18 mouse cellular contexts compared by ENCODE assay signal in genomic region chr7:62445431-62446165, GRCm38 (mm10). TPM values are rescaled to one million over a fixed set of nuclear protein-coding genes. Genes with fewer than 3 reads are reported as not detected.
DNase-seq lines count a peak whose midpoint lies in the region; ATAC-seq lines count a peak whose summit lies in the region.
"Had no signal": no experiment of that assay in that cellular context is flagged by ENCODE, and none has a peak within 500 bp of the region (broad histone marks: within the 10 kb centered on the region; RNA-seq: fewer than 3 reads in every experiment).

No protein-coding gene starts in this region.

- H3K4me3 ChIP-seq in hindbrain, embryonic 11.5 days (ENCODE audit: low read depth, low read length) = no peak overlapping the region
- H3K4me3 ChIP-seq in hindbrain, embryonic 14.5 days (replicated peaks; ENCODE audit: low read length) = no peak overlapping the region
- no peak overlapping the region for H3K4me3 ChIP-seq in midbrain, embryonic 14.5 days (replicated peaks; ENCODE audit: low read depth, low read length)
- H3K4me3 ChIP-seq: embryonic facial prominence, embryonic 13.5 days; gastrocnemius, adult 2 months; stomach, embryonic 15.5 days had no signal

- H3K9me3 ChIP-seq in hindbrain, embryonic 11.5 days (ENCODE audit: control insufficient read depth, low read length) = no peaks in the 10 kb centered on the region
- H3K9me3 ChIP-seq in hindbrain, embryonic 14.5 days (ENCODE audit: control insufficient read depth, low read length) = no peaks in the 10 kb centered on the region
- no peaks in the 10 kb centered on the region for H3K9me3 ChIP-seq in midbrain, embryonic 14.5 days (ENCODE audit: control insufficient read depth, low read length)
- H3K9me3 ChIP-seq: embryonic facial prominence, embryonic 13.5 days; stomach, embryonic 15.5 days had no signal

- DNase-seq in hindbrain, embryonic 11.5 days (ENCODE audit: low spot score) = peak; percentile 56
- DNase-seq in hindbrain, embryonic 14.5 days (ENCODE audit: low spot score) = no peak
- DNase-seq in Muller cell, postnatal 12 days (ENCODE audit: inconsistent ontology term) = peak; percentile 51
- DNase-seq in embryo, embryonic 11 days = peak; percentile 47
- peak; percentile 31 for DNase-seq in midbrain, embryonic 14.5 days
- DNase-seq in urinary bladder, postnatal 10 days (ENCODE audit: low spot score) = no peak
- DNase-seq: cerebellum, postnatal 10 days; gastrocnemius, adult 2 months; heart, adult 11 months; heart, postnatal 4 days; layer of hippocampus, postnatal 36 days; left cerebral cortex, postnatal 4 days; lung, adult 18-20 months; spleen, adult 18-20 months had no signal

- H3K27ac ChIP-seq in hindbrain, embryonic 11.5 days (ENCODE audit: low read depth, low read length) = peak overlapping the region; percentile 60; the same call in 1 of the 2 replicates
- no peak overlapping the region for H3K27ac ChIP-seq in hindbrain, embryonic 14.5 days
- H3K27ac ChIP-seq in midbrain, embryonic 14.5 days (replicated peaks; ENCODE audit: low read depth, low read length) = peak overlapping the region; percentile 45; the same call in 1 of the 2 replicates
- H3K27ac ChIP-seq: embryonic facial prominence, embryonic 13.5 days; gastrocnemius, adult 2 months; stomach, embryonic 15.5 days had no signal

- no peak overlapping the region for H3K9ac ChIP-seq in hindbrain, embryonic 11.5 days (ENCODE audit: low read depth, low read length)
- no peak overlapping the region for H3K9ac ChIP-seq in hindbrain, embryonic 14.5 days
- no peak overlapping the region for H3K9ac ChIP-seq in midbrain, embryonic 14.5 days (replicated peaks; ENCODE audit: low read length)
- H3K9ac ChIP-seq: embryonic facial prominence, embryonic 13.5 days; stomach, embryonic 15.5 days had no signal

- no peak overlapping the region for H3K4me2 ChIP-seq in hindbrain, embryonic 11.5 days (replicated peaks; ENCODE audit: low read depth, low read length)
- H3K4me2 ChIP-seq in hindbrain, embryonic 14.5 days (replicated peaks) = no peak overlapping the region
- no peak overlapping the region for H3K4me2 ChIP-seq in midbrain, embryonic 14.5 days (ENCODE audit: low read length)
- H3K4me2 ChIP-seq: embryonic facial prominence, embryonic 13.5 days; stomach, embryonic 15.5 days had no signal

- no peaks in the 10 kb centered on the region for H3K4me1 ChIP-seq in hindbrain, embryonic 11.5 days (replicated peaks; ENCODE audit: control insufficient read depth, insufficient read depth, low read length)
- no peaks in the 10 kb centered on the region for H3K4me1 ChIP-seq in hindbrain, embryonic 14.5 days (replicated peaks; ENCODE audit: control insufficient read depth, insufficient read depth, low read length)
- H3K4me1 ChIP-seq in midbrain, embryonic 14.5 days (ENCODE audit: control insufficient read depth, insufficient read depth, low read length) = no peaks in the 10 kb centered on the region
- H3K4me1 ChIP-seq: embryonic facial prominence, embryonic 13.5 days; stomach, embryonic 15.5 days had no signal

- no peaks in the 10 kb centered on the region for H3K27me3 ChIP-seq in hindbrain, embryonic 11.5 days (ENCODE audit: control insufficient read depth, insufficient read depth, low read length)
- H3K27me3 ChIP-seq in hindbrain, embryonic 14.5 days (ENCODE audit: control insufficient read depth, insufficient read depth, low read length) = no peaks in the 10 kb centered on the region
- H3K27me3 ChIP-seq in midbrain, embryonic 14.5 days (ENCODE audit: control insufficient read depth, insufficient read depth, low read length) = no peaks in the 10 kb centered on the region
- H3K27me3 ChIP-seq: embryonic facial prominence, embryonic 13.5 days; stomach, embryonic 15.5 days had no signal

- peak; percentile 93 for ATAC-seq in hindbrain, embryonic 11.5 days (ENCODE audit: low FRiP score)
- no peak for ATAC-seq in hindbrain, embryonic 14.5 days (ENCODE audit: low FRiP score)
- no peak; the same call in 1 of the 2 replicates for ATAC-seq in midbrain, embryonic 14.5 days (ENCODE audit: low FRiP score, low TSS enrichment)
- ATAC-seq in megakaryocyte progenitor cell, adult 5-6 weeks (replicated peaks; ENCODE audit: poor library complexity) = no peak
- ATAC-seq: intestine, embryonic 16.5 days had no signal

- H3K36me3 ChIP-seq in hindbrain, embryonic 11.5 days (ENCODE audit: control insufficient read depth, insufficient read depth, low read length) = no peaks in the 10 kb centered on the region
- no peaks in the 10 kb centered on the region for H3K36me3 ChIP-seq in hindbrain, embryonic 14.5 days (replicated peaks; ENCODE audit: control insufficient read depth, insufficient read depth)
- H3K36me3 ChIP-seq in midbrain, embryonic 14.5 days (ENCODE audit: control insufficient read depth, insufficient read depth, low read length) = no peaks in the 10 kb centered on the region
- H3K36me3 ChIP-seq: embryonic facial prominence, embryonic 13.5 days; stomach, embryonic 15.5 days had no signal

RNA-seq across cellular contexts. Expression of gene Peg12, which starts 18.7 kb away (rescaled TPM):
- polyA plus RNA-seq in hindbrain, embryonic 11.5 days (2014; fragmentation: Nextera tagmentation; extraction: Ambion mirVana) = 70.1 and 74.3 TPM in 2 replicates
- polyA plus RNA-seq in hindbrain, embryonic 14.5 days (2014; fragmentation: Nextera tagmentation; extraction: Ambion mirVana) = 9.4 and 10.0 TPM in 2 replicates
- polyA plus RNA-seq in midbrain, embryonic 14.5 days (2014; fragmentation: Nextera tagmentation; extraction: Ambion mirVana) = 9.6 and 17.3 TPM in 2 replicates
- total RNA-seq in megakaryocyte progenitor cell, adult 5-6 weeks (2015) = 0.94 and 1.1 TPM in 2 replicates
- 2.2 and 2.5 TPM in 2 replicates for total RNA-seq in megakaryocyte progenitor cell, adult 5-6 weeks (2017)

RNA-seq across cellular contexts. Expression of gene Mkrn3, which starts 25.7 kb away (rescaled TPM):
- 16.6 and 17.5 TPM in 2 replicates for polyA plus RNA-seq in hindbrain, embryonic 11.5 days (2014; fragmentation: Nextera tagmentation; extraction: Ambion mirVana)
- polyA plus RNA-seq in hindbrain, embryonic 14.5 days (2014; fragmentation: Nextera tagmentation; extraction: Ambion mirVana) = 20.4 and 22.2 TPM in 2 replicates
- 21.9 and 22.5 TPM in 2 replicates for polyA plus RNA-seq in midbrain, embryonic 14.5 days (2014; fragmentation: Nextera tagmentation; extraction: Ambion mirVana)
- total RNA-seq in megakaryocyte progenitor cell, adult 5-6 weeks (2015) = 0.10 and 0.32 TPM in 2 replicates
- total RNA-seq in megakaryocyte progenitor cell, adult 5-6 weeks (2017) = 0.14 TPM in 1 of 2 replicates, not detected in the other

Comparison
In these comparisons a context has a peak if more than half of its experiments do, and no peak if none do; other contexts are left out.
1. DNase-seq: peak in hindbrain, embryonic 11.5 days (single experiment), Muller cell, postnatal 12 days (single experiment), embryo, embryonic 11 days (single experiment) and midbrain, embryonic 14.5 days (single experiment); none in hindbrain, embryonic 14.5 days (single experiment) and urinary bladder, postnatal 10 days (single experiment).